Mouse (Mus musculus): ENCODE data around the gene Cadm1. TPM values are rescaled to one million over a fixed set of nuclear protein-coding genes. Genes with fewer than 3 reads are reported as not detected.

The Cadm1 gene
- polyA plus RNA-seq, 1 experiment = 9.3 TPM

DNA sequence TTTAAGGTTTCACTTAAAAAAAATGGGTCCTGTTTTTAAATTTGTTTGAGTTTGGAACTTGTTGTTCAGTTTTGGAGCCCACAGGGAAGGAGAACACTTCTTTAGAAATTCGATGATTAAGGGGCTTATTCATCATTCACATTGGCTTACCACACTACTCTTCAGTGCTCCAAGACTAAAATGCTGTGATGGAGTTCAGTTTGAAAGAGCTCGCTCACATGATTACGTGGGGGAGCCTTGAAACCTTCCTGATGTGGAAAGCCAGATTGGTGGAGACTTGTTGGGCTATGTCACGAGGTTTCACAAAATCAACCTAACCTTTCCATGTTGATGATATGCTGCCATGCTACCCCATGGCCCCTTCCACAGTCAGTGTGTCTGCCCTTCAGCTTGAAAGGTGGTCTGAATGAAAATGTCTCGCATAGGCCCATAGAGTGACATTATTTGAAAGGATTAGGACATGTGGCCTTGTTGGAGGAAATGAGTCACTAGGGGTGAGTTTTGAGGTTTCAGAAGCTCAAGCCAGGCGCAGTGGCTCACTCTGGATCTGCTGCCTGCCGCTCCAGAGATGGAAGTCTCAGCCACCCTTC lies 95.7 kb downstream of the Cadm1 start:
- Histone ChIP-seq H3K36me3 (ENCODE audit: control insufficient read depth, insufficient read depth) (no peaks in the 10 kb centered on the region), H3K27me3 (ENCODE audit: control insufficient read depth, insufficient read depth, insufficient read length) (no peaks in the 10 kb centered on the region), H3K79me2 (ENCODE audit: control insufficient read depth, insufficient read depth) (no peaks in the 10 kb centered on the region), H3K4me3 (no peak overlapping the region), H3ac (ENCODE audit: control insufficient read depth, insufficient read length) (no peak overlapping the region), H3K4me2 (ENCODE audit: low read depth) (peak overlapping the region; percentile 66)
- TF ChIP-seq POLR2A (IDR thresholded peaks at IDR 0.05; ENCODE audit: insufficient read length, low read depth) = no peak
- TF ChIP-seq USF1 (IDR thresholded peaks at IDR 0.05; ENCODE audit: low read depth) = peak; percentile 18
- no peak for TF ChIP-seq CEBPB (IDR thresholded peaks at IDR 0.05; ENCODE audit: insufficient read depth, poor library complexity, severe bottlenecking)
- no peak for TF ChIP-seq MYOD1 (IDR thresholded peaks at IDR 0.05; ENCODE audit: control insufficient read depth in 1 of 3, insufficient read length in 2 of 3, low read depth in 2 of 3)
- no peak for TF ChIP-seq MAX (IDR thresholded peaks at IDR 0.05; ENCODE audit: low read depth)

GRCm38 (mm10) chr9:47627966-47628365 lies 98.0 kb downstream of the Cadm1 start:
- Histone ChIP-seq H3K79me2 (ENCODE audit: control insufficient read depth, insufficient read depth) (no peaks in the 10 kb centered on the region), H3K36me3 (ENCODE audit: control insufficient read depth, insufficient read depth) (no peaks in the 10 kb centered on the region), H3K4me3 (no peak overlapping the region), H3ac (ENCODE audit: control insufficient read depth, insufficient read length) (no peak overlapping the region), H3K4me2 (ENCODE audit: low read depth) (no peak overlapping the region), H3K27me3 (ENCODE audit: control insufficient read depth, insufficient read depth, insufficient read length) (no peaks in the 10 kb centered on the region)
- TF ChIP-seq TCF12 (IDR thresholded peaks at IDR 0.05; ENCODE audit: insufficient read depth, poor library complexity, severe bottlenecking) = no peak
- TF ChIP-seq E2F4 (IDR thresholded peaks at IDR 0.05; ENCODE audit: insufficient read depth) = no peak
- no peak for TF ChIP-seq POLR2AphosphoS2 (IDR thresholded peaks at IDR 0.05; ENCODE audit: insufficient read length, low read depth)
- no peak for TF ChIP-seq CEBPB (IDR thresholded peaks at IDR 0.05; ENCODE audit: insufficient read depth, poor library complexity, severe bottlenecking)
- TF ChIP-seq MYOG (IDR thresholded peaks at IDR 0.05; ENCODE audit: control insufficient read depth in 1 of 3, insufficient read depth in 1 of 3, insufficient read length in 2 of 3, low read depth in 2 of 3) = no peak
- TF ChIP-seq USF1 (IDR thresholded peaks at IDR 0.05; ENCODE audit: low read depth) = no peak
- no peak for TF ChIP-seq POLR2A (IDR thresholded peaks at IDR 0.05; ENCODE audit: insufficient read length, low read depth)
- no peak for TF ChIP-seq TCF3 (IDR thresholded peaks at IDR 0.05; ENCODE audit: insufficient read length, low read depth)

- Histone ChIP-seq H3ac (ENCODE audit: control insufficient read depth, insufficient read length) (no peak overlapping the region), H3K79me2 (ENCODE audit: control insufficient read depth, insufficient read depth) (no peaks in the 10 kb centered on the region), H3K27me3 (ENCODE audit: control insufficient read depth, insufficient read depth, insufficient read length) (no peaks in the 10 kb centered on the region), H3K4me3 (no peak overlapping the region), H3K36me3 (ENCODE audit: control insufficient read depth, insufficient read depth) (no peaks in the 10 kb centered on the region), H3K4me2 (ENCODE audit: low read depth) (no peak overlapping the region)
- TF ChIP-seq REST (IDR thresholded peaks at IDR 0.05; ENCODE audit: insufficient read depth, insufficient read length) (no peak), CEBPB (IDR thresholded peaks at IDR 0.05; ENCODE audit: insufficient read depth, poor library complexity, severe bottlenecking) (no peak), MYOD1 (IDR thresholded peaks at IDR 0.05; ENCODE audit: control insufficient read depth in 1 of 3, insufficient read length in 2 of 3, low read depth in 2 of 3) (no peak), POLR2A (IDR thresholded peaks at IDR 0.05; ENCODE audit: insufficient read length, low read depth) (no peak), MYOG (IDR thresholded peaks at IDR 0.05; ENCODE audit: control insufficient read depth in 1 of 3, insufficient read depth in 1 of 3, insufficient read length in 2 of 3, low read depth in 2 of 3) (no peak), TCF3 (IDR thresholded peaks at IDR 0.05; ENCODE audit: insufficient read length, low read depth) (no peak), E2F4 (IDR thresholded peaks at IDR 0.05; ENCODE audit: insufficient read depth) (no peak), USF1 (IDR thresholded peaks at IDR 0.05; ENCODE audit: low read depth) (no peak), MAX (IDR thresholded peaks at IDR 0.05; ENCODE audit: low read depth) (no peak), TCF12 (IDR thresholded peaks at IDR 0.05; ENCODE audit: insufficient read depth, poor library complexity, severe bottlenecking) (no peak), SRF (IDR thresholded peaks at IDR 0.05; ENCODE audit: control insufficient read depth, insufficient read length, low read depth) (no peak), POLR2AphosphoS2 (IDR thresholded peaks at IDR 0.05; ENCODE audit: insufficient read length, low read depth) (no peak)
Observed at GRCm38 (mm10) chr9:47628550-47628949, 98.6 kb downstream of the Cadm1 start.

GRCm38 (mm10) chr9:47634695-47635094 lies 104.7 kb downstream of the Cadm1 start:
- Histone ChIP-seq H3K4me2 (ENCODE audit: low read depth) (peak overlapping the region; percentile 31), H3K27me3 (ENCODE audit: control insufficient read depth, insufficient read depth, insufficient read length) (no peaks in the 10 kb centered on the region), H3K36me3 (ENCODE audit: control insufficient read depth, insufficient read depth) (no peaks in the 10 kb centered on the region), H3K79me2 (ENCODE audit: control insufficient read depth, insufficient read depth) (no peaks in the 10 kb centered on the region), H3K4me3 (no peak overlapping the region), H3ac (ENCODE audit: control insufficient read depth, insufficient read length) (no peak overlapping the region)
- TF ChIP-seq POLR2A (IDR thresholded peaks at IDR 0.05; ENCODE audit: insufficient read length, low read depth) (no peak), MYOD1 (IDR thresholded peaks at IDR 0.05; ENCODE audit: control insufficient read depth in 1 of 3, insufficient read length in 2 of 3, low read depth in 2 of 3) (no peak), USF1 (IDR thresholded peaks at IDR 0.05; ENCODE audit: low read depth) (no peak), POLR2AphosphoS2 (IDR thresholded peaks at IDR 0.05; ENCODE audit: insufficient read length, low read depth) (no peak), CEBPB (IDR thresholded peaks at IDR 0.05; ENCODE audit: insufficient read depth, poor library complexity, severe bottlenecking) (no peak), REST (IDR thresholded peaks at IDR 0.05; ENCODE audit: insufficient read depth, insufficient read length) (no peak), SRF (IDR thresholded peaks at IDR 0.05; ENCODE audit: control insufficient read depth, insufficient read length, low read depth) (no peak), MYOG (IDR thresholded peaks at IDR 0.05; ENCODE audit: control insufficient read depth in 1 of 3, insufficient read depth in 1 of 3, insufficient read length in 2 of 3, low read depth in 2 of 3) (no peak), TCF3 (IDR thresholded peaks at IDR 0.05; ENCODE audit: insufficient read length, low read depth) (no peak), TCF12 (IDR thresholded peaks at IDR 0.05; ENCODE audit: insufficient read depth, poor library complexity, severe bottlenecking) (no peak), MAX (IDR thresholded peaks at IDR 0.05; ENCODE audit: low read depth) (no peak), E2F4 (IDR thresholded peaks at IDR 0.05; ENCODE audit: insufficient read depth) (no peak)

DNA sequence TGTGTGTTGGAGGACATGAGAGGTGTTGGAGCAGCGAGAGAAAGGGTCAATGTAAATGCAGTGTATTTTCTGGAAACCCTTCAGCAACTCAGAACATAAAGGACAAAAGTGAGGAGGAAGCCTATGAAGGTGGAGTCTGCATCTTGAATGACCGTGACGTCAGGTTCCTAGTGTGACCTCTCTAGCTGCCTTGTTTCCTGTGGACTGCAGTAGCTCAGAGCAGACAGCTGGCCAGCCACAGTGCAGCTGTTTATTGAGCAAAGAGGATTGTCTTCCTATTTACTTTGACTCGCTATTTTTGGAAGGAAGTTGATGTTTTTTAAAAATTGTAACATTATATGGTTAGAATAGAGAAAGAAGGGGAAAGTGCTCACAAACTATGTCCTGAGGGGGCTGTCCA lies 112.7 kb downstream of the Cadm1 start:
- H3K4me3 ChIP-seq = no peak overlapping the region
- H3K27me3 ChIP-seq (ENCODE audit: control insufficient read depth, insufficient read depth, insufficient read length) = no peaks in the 10 kb centered on the region
- no peaks in the 10 kb centered on the region for H3K36me3 ChIP-seq (ENCODE audit: control insufficient read depth, insufficient read depth)
- no peak overlapping the region for H3ac ChIP-seq (ENCODE audit: control insufficient read depth, insufficient read length)
- TF ChIP-seq POLR2A (IDR thresholded peaks at IDR 0.05; ENCODE audit: insufficient read length, low read depth) (no peak), MAX (IDR thresholded peaks at IDR 0.05; ENCODE audit: low read depth) (no peak), USF1 (IDR thresholded peaks at IDR 0.05; ENCODE audit: low read depth) (no peak), TCF12 (IDR thresholded peaks at IDR 0.05; ENCODE audit: insufficient read depth, poor library complexity, severe bottlenecking) (peak; percentile 59), MYOD1 (IDR thresholded peaks at IDR 0.05; ENCODE audit: control insufficient read depth in 1 of 3, insufficient read length in 2 of 3, low read depth in 2 of 3) (peak; percentile 55 to 85 (median 81)), REST (IDR thresholded peaks at IDR 0.05; ENCODE audit: insufficient read depth, insufficient read length) (no peak), CEBPB (IDR thresholded peaks at IDR 0.05; ENCODE audit: insufficient read depth, poor library complexity, severe bottlenecking) (no peak), POLR2AphosphoS2 (IDR thresholded peaks at IDR 0.05; ENCODE audit: insufficient read length, low read depth) (no peak), MYOG (IDR thresholded peaks at IDR 0.05; ENCODE audit: control insufficient read depth in 1 of 3, insufficient read depth in 1 of 3, insufficient read length in 2 of 3, low read depth in 2 of 3) (peak in 2 of 3 experiments; percentile 28 to 75), E2F4 (IDR thresholded peaks at IDR 0.05; ENCODE audit: insufficient read depth) (no peak), SRF (IDR thresholded peaks at IDR 0.05; ENCODE audit: control insufficient read depth, insufficient read length, low read depth) (no peak), TCF3 (IDR thresholded peaks at IDR 0.05; ENCODE audit: insufficient read length, low read depth) (peak; percentile 18)
- H3K4me2 ChIP-seq (ENCODE audit: low read depth) = peak overlapping the region; percentile 52
- H3K79me2 ChIP-seq (ENCODE audit: control insufficient read depth, insufficient read depth) = no peaks in the 10 kb centered on the region
